Mouse (Mus musculus) myocyte (in vitro differentiated cells): Measurements from ENCODE around the gene Entpd1.

ENCODE experiments used
- MAX ChIP-seq: IDR thresholded peaks from one replicate; pipeline ENCODE4 v1.6.1; 2011; ENCODE audit warnings: low read depth, mild to moderate bottlenecking, control low read depth
- MYOD1 ChIP-seq, 3 experiments: IDR thresholded peaks; one replicate each; pipeline ENCODE4 v1.6.1; 2011; ENCODE audit warnings: control low read depth in 2 of 3, low read depth in 2 of 3, mild to moderate bottlenecking in 2 of 3, moderate library complexity in 1 of 3; ENCODE audit not compliant: insufficient read length in 2 of 3, control insufficient read depth in 1 of 3
- POLR2A ChIP-seq: IDR thresholded peaks from one replicate; pipeline ENCODE4 v1.6.1; 2011; ENCODE audit warnings: low read depth, mild to moderate bottlenecking, control low read depth, moderate library complexity; ENCODE audit not compliant: insufficient read length
- POLR2AphosphoS2 ChIP-seq: IDR thresholded peaks from one replicate; pipeline ENCODE4 v1.6.1; 2011; ENCODE audit warnings: low read depth, control low read depth; ENCODE audit not compliant: insufficient read length
- REST ChIP-seq: IDR thresholded peaks from one replicate; pipeline ENCODE4 v1.6.1; 2011; ENCODE audit warnings: mild to moderate bottlenecking, control low read depth, moderate library complexity; ENCODE audit not compliant: insufficient read depth, insufficient read length
- TCF3 ChIP-seq: IDR thresholded peaks from one replicate; pipeline ENCODE4 v1.6.1; 2011; ENCODE audit warnings: low read depth, control low read depth; ENCODE audit not compliant: insufficient read length
- USF1 ChIP-seq: IDR thresholded peaks from one replicate; pipeline ENCODE4 v1.6.1; 2011; ENCODE audit warnings: low read depth, mild to moderate bottlenecking, control low read depth, moderate library complexity

DNA sequence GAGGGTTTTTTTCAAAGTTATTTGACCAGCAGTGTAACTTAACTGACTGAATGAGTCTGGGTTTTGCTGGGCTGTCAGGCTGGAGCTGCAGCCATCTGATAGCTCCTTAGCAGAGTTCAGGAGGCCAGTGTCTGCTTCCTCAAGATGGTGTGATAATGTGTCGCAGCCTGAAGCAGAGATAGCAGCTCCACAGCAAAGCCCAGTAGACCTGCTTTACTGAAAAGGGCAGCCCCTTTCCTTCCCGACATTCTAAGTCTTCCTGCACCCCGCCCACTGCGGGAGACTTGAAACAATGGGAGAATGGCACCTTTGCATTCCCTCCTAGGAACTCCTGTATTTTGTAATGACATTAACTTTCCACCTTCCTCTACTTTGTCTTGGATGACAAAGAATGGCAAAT, 24.9 kb downstream of the Entpd1 start:
- TF ChIP-seq MAX (no peak), POLR2AphosphoS2 (no peak), POLR2A (no peak), TCF3 (no peak), MYOD1 (IDR thresholded peaks at IDR 0.05; ENCODE audit: control insufficient read depth in 1 of 3, insufficient read length in 2 of 3, low read depth in 2 of 3) (no peak), USF1 (no peak), REST (no peak)
